Mouse (Mus musculus): ENCODE measurements around the gene Gpr21.
"Not testable (repeated sequence)": the region's sequence is repeated elsewhere in the genome, so short reads cannot be mapped to it uniquely, and the experiment has no call there.

Gpr21 gene

DNA sequence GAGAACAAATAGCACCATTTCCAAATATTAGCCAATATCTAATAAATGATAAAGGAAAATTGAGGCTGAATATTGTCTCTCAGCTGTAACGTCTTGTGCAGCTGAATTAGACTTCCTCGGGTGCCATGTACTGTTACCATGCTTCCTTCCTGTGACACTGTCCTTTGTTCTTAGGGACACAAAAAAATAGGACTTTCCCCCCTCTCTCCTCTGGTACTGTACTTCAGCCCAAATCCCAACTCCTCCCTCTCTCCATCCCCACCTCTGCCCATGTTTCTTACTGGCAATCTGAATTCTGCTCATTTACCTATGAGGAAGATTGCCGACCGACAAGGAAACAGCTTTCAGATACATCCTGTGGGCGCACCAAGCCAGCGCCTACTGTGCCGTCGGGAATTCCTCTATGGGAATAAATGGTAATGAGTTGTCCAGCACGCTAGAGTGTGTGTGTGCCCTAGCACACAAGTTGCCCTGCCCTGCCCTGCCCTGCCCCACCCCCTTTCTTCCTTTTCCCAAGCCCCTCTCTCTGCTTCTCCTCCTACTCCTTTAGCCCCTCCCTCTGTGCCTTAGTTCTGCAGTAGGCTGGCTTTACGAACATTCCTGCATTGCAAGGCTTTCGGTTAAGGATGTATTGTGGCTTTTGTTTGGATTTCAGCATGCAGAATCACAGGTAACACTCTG, at the start of gene Gpr21:
TSS of gene Gpr21 (plus strand) at position 303 of the 681 bp plus-strand sequence.
- no peak for DNase-seq (ENCODE audit: low read depth, low spot score)

GRCm38 (mm10) chr2:37479559-37479958, 36.6 kb upstream of the Gpr21 start:
- DNase-seq (ENCODE audit: low read depth, low spot score) = no peak

DNA sequence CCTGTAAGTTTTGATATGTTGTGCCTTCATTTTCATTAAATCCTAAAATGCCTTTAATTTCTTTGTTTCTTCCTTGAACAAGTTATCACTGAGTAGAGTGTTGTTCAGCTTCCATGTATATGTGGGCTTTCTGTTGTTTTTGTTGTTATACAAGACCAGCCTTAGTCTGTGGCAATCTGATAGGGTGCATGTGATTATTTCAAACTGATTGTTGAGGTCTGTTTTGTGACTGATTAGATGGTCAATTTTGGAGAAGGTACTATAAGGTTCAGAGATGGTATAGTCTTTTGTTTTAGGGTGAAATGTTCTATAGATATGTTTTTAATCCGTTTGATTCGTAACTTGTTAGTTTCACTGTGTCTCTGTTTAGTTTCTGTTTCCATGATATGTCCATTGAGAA, 36.1 kb upstream of the Gpr21 start:
- no peak for DNase-seq (ENCODE audit: low read depth, low spot score)

GRCm38 (mm10) chr2:37484165-37484564, 32.0 kb upstream of the Gpr21 start:
- DNase-seq (ENCODE audit: low read depth, low spot score) = no peak

- peak; percentile 9 for DNase-seq (ENCODE audit: low read depth, low spot score)
Observed at GRCm38 (mm10) chr2:37485370-37485769, 30.8 kb upstream of the Gpr21 start.

GRCm38 (mm10) chr2:37486408-37486807, 29.7 kb upstream of the Gpr21 start:
- no peak for DNase-seq (ENCODE audit: low read depth, low spot score)

DNA sequence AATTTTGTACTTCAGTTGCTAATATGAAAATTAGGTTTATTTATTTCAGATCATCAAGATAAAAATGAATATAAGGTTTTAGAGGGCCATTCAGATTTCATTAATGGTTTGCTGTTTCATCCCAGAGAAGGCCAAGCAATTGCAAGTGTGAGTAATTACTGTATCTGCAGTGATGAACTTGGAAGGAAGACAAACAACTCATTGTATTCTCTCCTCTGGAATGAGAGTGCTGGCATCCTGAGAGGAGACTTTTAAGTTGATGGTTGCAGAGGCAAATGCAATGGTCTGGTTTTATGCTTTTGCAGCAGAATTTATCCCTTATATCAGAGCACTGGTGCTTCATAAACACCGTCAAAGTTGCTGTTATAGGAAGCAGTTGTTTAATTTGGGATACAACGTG, 27.2 kb upstream of the Gpr21 start:
- no peak for DNase-seq (ENCODE audit: low read depth, low spot score)

DNA sequence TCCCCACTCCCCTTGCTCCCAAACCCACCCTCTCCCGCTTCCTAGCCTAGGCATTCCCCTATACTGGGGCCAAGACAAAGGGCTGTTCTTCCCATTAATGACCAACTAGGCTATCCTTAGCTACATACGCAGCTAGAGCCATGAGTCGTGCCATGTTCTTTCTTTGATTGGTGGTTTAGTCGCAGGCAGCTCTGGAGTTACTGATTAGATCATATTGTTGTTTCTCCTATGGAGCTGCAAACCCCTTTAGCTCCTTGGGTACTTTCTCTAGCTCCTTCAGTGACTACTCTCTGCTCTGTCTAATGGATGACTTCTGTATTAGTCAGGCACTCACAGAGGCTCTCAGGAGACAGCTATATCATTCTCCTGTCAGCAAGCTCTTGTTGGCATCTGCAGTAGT, 18.8 kb upstream of the Gpr21 start:
- DNase-seq (ENCODE audit: low read depth, low spot score) = no peak

- DNase-seq (ENCODE audit: low read depth, low spot score) = not testable (repeated sequence)
Observed at GRCm38 (mm10) chr2:37505856-37506255, 10.3 kb upstream of the Gpr21 start.

- DNase-seq (ENCODE audit: low read depth, low spot score) = no peak
Observed at GRCm38 (mm10) chr2:37511134-37511901, 4.8 kb upstream of the Gpr21 start.

- DNase-seq (ENCODE audit: low read depth, low spot score) = no peak
Observed at GRCm38 (mm10) chr2:37516922-37517462, 860 bp downstream of the Gpr21 start.

DNA sequence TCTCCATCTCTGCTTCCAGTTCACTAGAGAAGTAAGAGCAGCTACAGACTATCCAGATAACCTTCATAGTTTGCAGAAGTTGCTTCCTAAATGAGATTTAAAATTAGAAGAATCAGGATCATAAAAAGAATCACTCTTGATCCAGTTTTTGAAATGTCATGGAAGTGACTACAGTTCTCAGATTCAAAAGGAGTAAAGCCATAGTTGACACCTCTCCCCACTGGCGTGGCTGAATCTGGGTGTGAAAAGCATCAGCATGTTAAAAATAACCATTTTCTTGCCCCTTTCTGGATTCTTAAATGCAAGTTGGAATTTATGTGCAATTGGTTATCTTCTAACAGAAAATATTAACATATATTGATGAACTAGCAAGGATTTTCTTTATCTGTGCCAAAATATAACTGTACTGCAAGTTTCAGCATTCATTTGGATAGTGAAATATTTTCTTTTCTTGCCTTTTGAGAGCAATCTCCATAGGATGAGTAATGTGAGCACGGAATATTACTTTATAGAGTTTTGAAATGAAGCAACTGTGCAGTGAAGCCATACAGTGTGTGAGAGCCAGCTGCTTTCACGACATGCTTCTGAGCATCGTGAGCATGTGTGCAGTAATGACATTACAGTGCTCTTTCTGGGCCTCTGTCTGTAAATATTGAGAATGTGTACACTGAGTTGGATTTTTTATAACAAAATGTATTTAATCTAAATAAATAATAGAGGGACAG, 2.6 kb downstream of the Gpr21 start:
- no peak for DNase-seq (ENCODE audit: low read depth, low spot score)

DNA sequence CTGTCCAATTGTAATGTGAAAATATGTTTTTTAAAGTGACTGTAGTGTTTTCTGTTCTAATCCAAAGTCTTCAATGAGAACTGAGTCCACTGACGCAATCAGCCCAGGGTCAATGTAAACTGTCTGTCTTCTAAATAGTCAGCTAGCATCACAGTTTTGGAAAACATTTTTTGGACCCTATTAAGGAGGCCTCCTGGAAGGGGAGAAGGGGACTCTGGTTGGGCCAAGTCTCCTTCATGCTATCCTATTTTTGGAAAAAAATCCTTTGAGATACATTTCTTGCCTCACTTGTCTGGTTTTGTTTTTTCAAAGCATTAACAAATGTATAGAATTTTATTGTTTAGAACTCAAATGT, 3.1 kb downstream of the Gpr21 start:
- no peak for DNase-seq (ENCODE audit: low read depth, low spot score)

DNA sequence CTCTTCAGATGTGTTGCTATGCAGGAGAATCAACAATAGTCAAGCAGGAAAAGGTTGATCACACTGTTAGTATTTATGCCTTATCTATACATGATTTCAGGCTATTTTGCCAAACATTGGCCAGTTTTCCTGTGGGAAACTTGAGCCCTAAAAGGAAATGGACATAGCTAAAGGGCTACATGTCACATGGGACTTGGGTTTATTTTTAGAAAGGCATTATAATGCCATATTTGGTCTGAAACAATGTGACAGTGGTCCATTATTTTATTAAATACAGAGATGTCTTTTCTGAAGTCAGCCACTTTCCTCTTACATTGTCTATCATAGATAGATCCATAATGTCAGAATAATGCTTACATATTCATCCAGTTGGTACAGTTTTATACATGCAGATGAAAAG, 11.5 kb downstream of the Gpr21 start:
- no peak for DNase-seq (ENCODE audit: low read depth, low spot score)

DNA sequence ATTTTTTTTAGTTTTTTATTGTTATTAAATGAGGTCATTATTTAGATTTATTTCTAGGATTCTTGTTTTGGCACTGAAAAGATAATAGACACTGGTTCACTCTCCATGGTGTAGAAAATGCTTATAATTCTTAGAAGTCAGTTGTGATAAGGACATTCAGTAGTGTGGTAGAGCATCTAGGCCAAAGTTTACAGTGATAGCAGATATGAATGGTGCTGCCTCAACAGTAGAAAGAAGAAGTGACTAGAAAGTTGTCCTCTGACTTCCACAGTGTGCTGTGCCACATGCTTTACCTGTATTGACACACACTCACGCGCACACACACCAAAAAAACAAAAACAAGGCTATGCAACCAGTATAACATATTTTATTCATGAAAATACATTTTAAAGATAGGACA, 13.3 kb downstream of the Gpr21 start:
- no peak for DNase-seq (ENCODE audit: low read depth, low spot score)

- DNase-seq (ENCODE audit: low read depth, low spot score) = no peak
Observed at GRCm38 (mm10) chr2:37530766-37531165, 14.6 kb downstream of the Gpr21 start.

- no peak for DNase-seq (ENCODE audit: low read depth, low spot score)
Observed at GRCm38 (mm10) chr2:37531639-37532038, 15.5 kb downstream of the Gpr21 start.

- DNase-seq (ENCODE audit: low read depth, low spot score) = peak; percentile 7
Observed at GRCm38 (mm10) chr2:37549346-37550012, 33.3 kb downstream of the Gpr21 start.

GRCm38 (mm10) chr2:37556366-37556765, 40.2 kb downstream of the Gpr21 start:
- DNase-seq (ENCODE audit: low read depth, low spot score) = no peak

DNA sequence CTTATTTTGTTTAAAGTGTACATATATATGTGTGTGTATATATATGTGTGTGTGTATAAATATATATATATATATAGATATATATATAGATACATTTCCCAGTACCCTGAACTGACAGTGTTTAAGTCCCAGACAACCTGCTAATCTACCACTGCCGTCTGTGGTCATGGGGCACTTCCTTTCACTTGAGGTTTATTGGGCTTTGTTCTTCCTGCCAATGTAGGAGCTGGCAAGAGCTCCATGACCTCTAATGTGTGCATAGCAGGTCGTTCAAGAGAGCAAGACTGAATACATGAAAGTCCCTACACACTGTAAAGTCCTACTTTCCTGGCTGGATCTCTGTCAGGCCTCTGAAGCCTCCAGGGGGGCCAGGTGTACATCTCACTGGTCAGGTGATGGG, 49.4 kb downstream of the Gpr21 start:
- no peak for DNase-seq (ENCODE audit: low read depth, low spot score)

DNA sequence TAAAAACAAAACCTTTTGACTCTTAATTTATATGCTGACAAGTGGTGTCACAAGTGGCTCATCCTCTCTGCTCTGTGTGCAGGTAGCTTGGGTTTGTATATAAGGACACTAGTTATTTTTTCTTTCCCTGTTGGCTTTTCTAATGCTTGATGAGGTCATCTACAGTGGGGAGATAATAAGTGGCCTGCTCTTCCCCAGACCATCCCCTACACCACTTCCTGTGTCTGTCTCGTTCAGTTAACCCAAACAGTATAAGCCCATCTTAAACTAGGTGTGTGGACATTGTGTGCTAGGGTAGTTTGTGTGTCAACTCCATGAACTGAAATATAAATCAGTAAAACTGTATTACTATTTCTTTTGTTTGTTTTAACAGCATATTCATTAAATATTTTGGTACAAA, 49.9 kb downstream of the Gpr21 start:
- no peak for DNase-seq (ENCODE audit: low read depth, low spot score)

GRCm38 (mm10) chr2:37569888-37570287, 53.8 kb downstream of the Gpr21 start:
- DNase-seq (ENCODE audit: low read depth, low spot score) = no peak

Data from skeletal muscle tissue, adult 2 months (tissue).